Mouse (Mus musculus) midbrain, embryonic 13.5 days (tissue): Measurements from ENCODE around the gene Olfr1174-ps. TPM values are rescaled to one million over a fixed set of nuclear protein-coding genes. Genes with fewer than 3 reads are reported as not detected.

ENCODE experiments used
- ATAC-seq: fragments of 200-750 bp; cut with Nextera tagmentation; 2 replicates; pipeline ENCODE4 v1.8.0; 2017; ENCODE audit warnings: mild to moderate bottlenecking, moderate TSS enrichment, moderate library complexity
- H3K27ac ChIP-seq: fragments of 300-500 bp; sonication (generic); 2 replicates; pipeline ENCODE4 v1.5.1; 2015; ENCODE audit warnings: inconsistent platforms, mild to moderate bottlenecking, moderate library complexity
- H3K27me3 ChIP-seq: fragments of 300-500 bp; sonication (generic); 2 replicates; pipeline ENCODE4 v1.6.1; 2015; ENCODE audit warnings: mild to moderate bottlenecking, inconsistent platforms
- H3K36me3 ChIP-seq: fragments of 300-500 bp; sonication (generic); 2 replicates; pipeline ENCODE4 v1.6.1; 2015; ENCODE audit warnings: mild to moderate bottlenecking, inconsistent platforms
- H3K4me1 ChIP-seq: fragments of 300-500 bp; sonication (generic); replicated peaks from 2 replicates; pipeline ENCODE4 v1.6.1; 2015; ENCODE audit warnings: inconsistent platforms
- H3K4me2 ChIP-seq: fragments of 300-500 bp; sonication (generic); replicated peaks from 2 replicates; pipeline ENCODE4 v1.6.1; 2015; ENCODE audit warnings: moderate library complexity, mild to moderate bottlenecking, inconsistent platforms
- H3K4me3 ChIP-seq: fragments of 300-500 bp; sonication (generic); replicated peaks from 2 replicates; pipeline ENCODE4 v1.5.1; 2015; ENCODE audit warnings: mild to moderate bottlenecking, inconsistent platforms
- H3K9ac ChIP-seq: fragments of 300-500 bp; sonication (generic); replicated peaks from 2 replicates; pipeline ENCODE4 v1.6.1; 2015; ENCODE audit warnings: mild to moderate bottlenecking, inconsistent platforms
- H3K9me3 ChIP-seq: fragments of 300-500 bp; sonication (generic); 2 replicates; pipeline ENCODE4 v1.6.1; 2016; ENCODE audit warnings: mild to moderate bottlenecking, inconsistent platforms
- WGBS: fragments of 180-500 bp; shearing (Covaris S2); methylation state at CpG from one replicate; pipeline ENCODE4 v1.1.7; 2015; 5-methylcytosine and 5-hydroxymethylcytosine counted together
- polyA plus RNA-seq: library from polyadenylated mRNA; unstranded; fragments of >200 nt; fragmentation: Nextera tagmentation; extraction: Ambion mirVana; gene quantifications from 2 replicates; pipeline ENCODE4 v1.2.1, GENCODE M21; 2015

Gene Olfr1174-ps
- polyA plus RNA-seq, result not detected in 2 replicates

DNA sequence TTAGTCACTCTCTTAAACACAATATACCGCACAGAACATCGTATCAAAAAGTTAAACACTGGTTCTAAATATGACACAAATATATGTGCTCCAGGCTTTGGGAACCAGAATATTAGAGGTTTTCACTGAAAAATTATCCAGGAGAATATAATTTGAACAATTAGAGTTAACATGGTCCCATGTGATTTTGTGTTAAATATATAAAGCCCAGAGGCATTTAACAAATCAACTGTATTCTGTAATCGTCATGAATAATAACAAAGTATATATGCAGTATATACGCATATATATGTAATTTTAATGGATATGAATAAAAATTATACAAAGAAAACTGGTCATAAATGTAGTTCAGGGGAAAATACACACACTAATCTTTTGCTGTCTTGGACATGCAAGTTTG is at the start of gene Olfr1174-ps:
TSS of gene Olfr1174-ps (minus strand) at position 101 of the 400 bp plus-strand sequence.
- WGBS, result 91% methylated on average over 4 of the region's 4 CpGs
- ATAC-seq, result no peak
- no peaks in the 10 kb centered on the region for H3K27me3 ChIP-seq

DNA sequence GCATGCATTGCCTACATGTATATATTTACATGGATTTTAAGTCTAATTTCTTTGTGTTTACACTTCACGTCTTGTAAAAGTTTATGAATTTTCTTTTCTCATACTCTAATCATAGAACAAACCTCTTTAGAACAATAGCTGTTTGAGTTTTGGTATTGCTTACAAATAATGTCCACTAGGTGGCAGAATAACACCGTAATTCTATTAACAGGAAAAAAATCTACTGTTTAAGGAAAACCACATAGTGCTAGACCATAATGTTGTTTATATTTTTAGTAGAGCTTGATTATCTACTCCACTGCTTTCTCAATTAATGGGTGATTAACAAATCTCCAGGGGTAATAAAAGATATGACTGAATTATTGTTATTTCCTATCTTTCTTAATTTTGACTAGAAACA is 41.4 kb upstream of the Olfr1174-ps start:
- Histone ChIP-seq H3K4me3 (no peak overlapping the region), H3K27ac (no peak overlapping the region), H3K9ac (no peak overlapping the region), H3K27me3 (no peaks in the 10 kb centered on the region), H3K4me2 (no peak overlapping the region), H3K36me3 (no peaks in the 10 kb centered on the region), H3K4me1 (no peaks in the 10 kb centered on the region), H3K9me3 (no peaks in the 10 kb centered on the region)
- peak; percentile 60 for ATAC-seq
- WGBS, result 3% methylated on average over 2 of the region's 2 CpGs

More for the DNA sequence above, at the start of gene Olfr1174-ps:
- H3K9ac ChIP-seq, result no peak within 1 kb of the TSS
- H3K27ac ChIP-seq, result no peak within 1 kb of the TSS
- no peak within 1 kb of the TSS for H3K4me3 ChIP-seq
- no peaks in the 10 kb centered on the region for H3K9me3 ChIP-seq
- H3K36me3 ChIP-seq, result no peaks in the 10 kb centered on the region
- H3K4me2 ChIP-seq, result no peak within 1 kb of the TSS
- H3K4me1 ChIP-seq, result no peaks in the 10 kb centered on the region

DNA sequence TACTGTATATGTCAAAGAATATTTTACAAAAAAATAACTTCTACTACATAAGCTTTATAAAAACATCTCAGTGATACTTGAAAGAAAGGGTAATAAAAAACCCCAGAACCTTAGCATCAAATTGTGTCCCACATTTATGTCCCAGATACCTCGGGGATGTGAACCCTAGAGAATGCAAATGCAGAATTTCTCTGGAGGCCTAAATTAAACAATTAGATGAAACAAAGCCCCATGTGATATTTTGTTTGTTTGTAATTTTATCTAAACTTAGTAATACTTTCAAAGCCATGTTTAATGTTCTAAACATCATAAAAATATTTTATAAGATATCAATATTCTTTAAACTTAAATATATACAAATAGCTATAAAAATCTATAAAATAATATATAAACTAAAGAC is 31.5 kb upstream of the Olfr1174-ps start, which contains the start of gene Olfr1177-ps:
TSS of gene Olfr1177-ps (minus strand) at position 101 of the 400 bp plus-strand sequence.
- Histone ChIP-seq H3K27me3 (no peaks in the 10 kb centered on the region), H3K9ac (no peak within 1 kb of the TSS), H3K4me3 (no peak within 1 kb of the TSS), H3K4me1 (no peaks in the 10 kb centered on the region), H3K36me3 (no peaks in the 10 kb centered on the region), H3K27ac (no peak within 1 kb of the TSS), H3K9me3 (no peaks in the 10 kb centered on the region), H3K4me2 (no peak within 1 kb of the TSS)
- WGBS, result 88% methylated on average over 1 of the region's 1 CpGs
- no peak for ATAC-seq

DNA sequence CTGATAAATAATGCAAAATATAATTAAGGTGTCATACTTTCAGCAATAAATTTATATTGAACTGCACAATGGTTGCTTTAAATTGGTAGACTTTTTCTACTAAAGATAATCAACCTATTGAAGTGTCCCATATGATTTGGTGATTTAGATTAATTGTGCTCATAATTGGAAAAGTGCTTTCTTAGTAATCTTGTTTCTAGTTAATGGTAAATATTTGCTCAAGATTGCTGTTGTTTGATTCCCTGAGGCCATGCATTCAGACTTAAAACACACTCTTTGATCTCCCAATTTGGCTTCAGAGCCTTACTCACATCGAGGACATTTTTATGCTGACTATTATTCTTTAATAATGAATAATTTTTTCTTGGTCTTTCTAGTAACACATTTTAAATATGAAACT is 21.5 kb upstream of the Olfr1174-ps start, which contains the start of gene Olfr1176:
TSS of gene Olfr1176 (plus strand) at position 301 of the 400 bp plus-strand sequence.
- Histone ChIP-seq H3K4me3 (no peak within 1 kb of the TSS), H3K9me3 (no peaks in the 10 kb centered on the region), H3K4me1 (no peaks in the 10 kb centered on the region), H3K27ac (no peak within 1 kb of the TSS), H3K9ac (no peak within 1 kb of the TSS), H3K4me2 (no peak within 1 kb of the TSS), H3K36me3 (no peaks in the 10 kb centered on the region), H3K27me3 (no peaks in the 10 kb centered on the region)
- ATAC-seq, result no peak
- WGBS, result 72% methylated on average over 1 of the region's 1 CpGs

DNA sequence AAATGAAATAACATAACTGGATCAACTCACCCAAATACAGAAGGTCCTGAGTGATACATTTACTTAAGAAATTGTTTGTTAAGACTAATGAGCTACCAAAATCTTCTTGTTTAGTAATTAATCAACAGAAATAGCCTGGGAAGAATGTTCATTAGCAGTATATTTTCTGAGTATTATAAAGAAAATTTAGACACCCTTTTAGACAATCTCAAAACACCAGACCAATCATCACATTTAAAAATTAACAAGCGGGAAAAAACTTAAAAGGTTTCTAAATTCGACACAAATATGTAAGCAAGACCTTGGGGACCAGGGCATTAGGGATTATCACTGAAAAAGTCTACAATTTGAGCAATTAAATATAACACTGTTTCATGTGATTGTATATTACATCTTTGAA is 12.2 kb upstream of the Olfr1174-ps start, which contains the start of gene Olfr1175-ps:
TSS of gene Olfr1175-ps (minus strand) at position 101 of the 400 bp plus-strand sequence.
- Histone ChIP-seq H3K4me3 (no peak within 1 kb of the TSS), H3K4me2 (no peak within 1 kb of the TSS), H3K36me3 (no peaks in the 10 kb centered on the region), H3K4me1 (no peaks in the 10 kb centered on the region), H3K9ac (no peak within 1 kb of the TSS), H3K27ac (no peak within 1 kb of the TSS), H3K27me3 (no peaks in the 10 kb centered on the region), H3K9me3 (no peaks in the 10 kb centered on the region)
- 87% methylated on average over 2 of the region's 2 CpGs for WGBS
- no peak for ATAC-seq

DNA sequence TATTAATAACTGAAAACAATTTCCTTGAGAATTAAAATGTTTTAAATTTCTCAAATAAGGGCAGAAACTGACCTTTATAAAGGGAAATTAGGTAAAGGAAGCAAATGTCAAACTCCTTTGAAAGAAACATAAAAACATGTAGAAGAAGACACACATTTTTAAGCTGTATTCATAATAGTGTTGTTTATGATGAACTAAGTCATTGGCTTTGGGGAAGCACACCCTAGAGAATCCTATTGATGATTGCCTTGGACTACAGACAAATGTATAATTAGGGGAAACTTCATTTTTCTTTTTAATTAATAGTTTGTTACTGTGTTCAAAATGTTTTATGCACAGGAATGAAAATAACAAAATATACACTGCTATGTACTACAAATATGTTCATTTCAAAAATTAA is 35.2 kb downstream of the Olfr1174-ps start, which contains the start of gene Olfr1173:
TSS of gene Olfr1173 (minus strand) at position 101 of the 400 bp plus-strand sequence.
- Histone ChIP-seq H3K36me3 (no peaks in the 10 kb centered on the region), H3K4me2 (no peak within 1 kb of the TSS), H3K4me1 (no peaks in the 10 kb centered on the region), H3K9ac (no peak within 1 kb of the TSS), H3K9me3 (no peaks in the 10 kb centered on the region), H3K27me3 (no peaks in the 10 kb centered on the region), H3K4me3 (no peak within 1 kb of the TSS), H3K27ac (no peak within 1 kb of the TSS)
- ATAC-seq, result no peak

Other genes with a start within 250 kb of the Olfr1174-ps start
- not detected in 2 replicates for gene Olfr1163, start 243.3 kb downstream of the Olfr1174-ps start, polyA plus RNA-seq
- gene Olfr1164, start 221.2 kb downstream of the Olfr1174-ps start, polyA plus RNA-seq, result not detected in 2 replicates
- gene Olfr1166, start 186.9 kb downstream of the Olfr1174-ps start, polyA plus RNA-seq, result not detected in 2 replicates
- not detected in 2 replicates for gene Olfr1167, start 159.9 kb downstream of the Olfr1174-ps start, polyA plus RNA-seq
- not detected in 2 replicates for gene Olfr1168, start 133.3 kb downstream of the Olfr1174-ps start, polyA plus RNA-seq
- gene Olfr1170, start 86.8 kb downstream of the Olfr1174-ps start, polyA plus RNA-seq, result not detected in 2 replicates
- not detected in 2 replicates for gene Olfr1173, start 35.3 kb downstream of the Olfr1174-ps start, polyA plus RNA-seq
- not detected in 2 replicates for gene Olfr1175-ps, start 12.1 kb upstream of the Olfr1174-ps start, polyA plus RNA-seq
- not detected in 2 replicates for gene Olfr1176, start 21.6 kb upstream of the Olfr1174-ps start, polyA plus RNA-seq
- not detected in 2 replicates for gene Olfr1177-ps, start 31.4 kb upstream of the Olfr1174-ps start, polyA plus RNA-seq
- not detected in 2 replicates for gene Olfr1178, start 71.9 kb upstream of the Olfr1174-ps start, polyA plus RNA-seq
- not detected in 2 replicates for gene Olfr1179, start 91.3 kb upstream of the Olfr1174-ps start, polyA plus RNA-seq
- not detected in 2 replicates for gene Olfr1180, start 104.0 kb upstream of the Olfr1174-ps start, polyA plus RNA-seq
- not detected in 2 replicates for gene Olfr1181, start 111.0 kb upstream of the Olfr1174-ps start, polyA plus RNA-seq
- gene Gm13757, start 134.0 kb upstream of the Olfr1174-ps start, polyA plus RNA-seq, result not detected in 2 replicates
- gene Olfr1183, start 139.7 kb upstream of the Olfr1174-ps start, polyA plus RNA-seq, result not detected in 2 replicates
- gene Olfr1184, start 168.5 kb upstream of the Olfr1174-ps start, polyA plus RNA-seq, result not detected in 2 replicates
- not detected in 2 replicates for gene Olfr1185-ps1, start 178.2 kb upstream of the Olfr1174-ps start, polyA plus RNA-seq
- gene Olfr1186, start 203.4 kb upstream of the Olfr1174-ps start, polyA plus RNA-seq, result not detected in 2 replicates
- not detected in 2 replicates for gene Olfr1188, start 241.8 kb upstream of the Olfr1174-ps start, polyA plus RNA-seq